In genomic region chr2:34347096-34347495, GRCm38 (mm10) we compare ENCODE assay signal across 17 mouse cellular contexts. TPM values are rescaled to one million over a fixed set of nuclear protein-coding genes. Genes with fewer than 3 reads are reported as not detected.
DNase-seq lines count a peak whose midpoint lies in the region; ATAC-seq lines count a peak whose summit lies in the region.
"Had no signal": no experiment of that assay in that cellular context is flagged by ENCODE, and none has a peak within 500 bp of the region (broad histone marks: within the 10 kb centered on the region; RNA-seq: fewer than 3 reads in every experiment).

No protein-coding gene starts in this region.

- no peaks in the 10 kb centered on the region for H3K9me3 ChIP-seq in forebrain, embryonic 14.5 days (replicated peaks; ENCODE audit: control insufficient read depth, low read length)
- H3K9me3 ChIP-seq in forebrain, embryonic 12.5 days = no peaks in the 10 kb centered on the region
- H3K9me3 ChIP-seq in neural tube, embryonic 13.5 days = no peaks in the 10 kb centered on the region
- no peaks in the 10 kb centered on the region for H3K9me3 ChIP-seq in hindbrain, embryonic 15.5 days
- no peaks in the 10 kb centered on the region for H3K9me3 ChIP-seq in neural tube, embryonic 15.5 days (replicated peaks)
- H3K9me3 ChIP-seq in heart, embryonic 11.5 days (replicated peaks; ENCODE audit: control insufficient read depth, low read length) = no peaks in the 10 kb centered on the region
- H3K9me3 ChIP-seq: embryonic facial prominence, embryonic 12.5 days had no signal

- H3K36me3 ChIP-seq in forebrain, embryonic 14.5 days (ENCODE audit: control insufficient read depth, insufficient read depth, low read length) = no peaks in the 10 kb centered on the region
- H3K36me3 ChIP-seq in forebrain, embryonic 12.5 days (replicated peaks) = no peaks in the 10 kb centered on the region
- no peaks in the 10 kb centered on the region for H3K36me3 ChIP-seq in neural tube, embryonic 13.5 days
- no peaks in the 10 kb centered on the region for H3K36me3 ChIP-seq in hindbrain, embryonic 15.5 days
- no peaks in the 10 kb centered on the region for H3K36me3 ChIP-seq in neural tube, embryonic 15.5 days
- no peaks in the 10 kb centered on the region for H3K36me3 ChIP-seq in heart, embryonic 11.5 days (ENCODE audit: control insufficient read depth, insufficient read depth, low read length)
- H3K36me3 ChIP-seq: embryonic facial prominence, embryonic 12.5 days had no signal

- H3K27me3 ChIP-seq in forebrain, embryonic 14.5 days (replicated peaks; ENCODE audit: control insufficient read depth, insufficient read depth, low read length) = no peaks in the 10 kb centered on the region
- no peaks in the 10 kb centered on the region; the same call in 1 of the 2 replicates for H3K27me3 ChIP-seq in forebrain, embryonic 12.5 days
- no peaks in the 10 kb centered on the region for H3K27me3 ChIP-seq in neural tube, embryonic 13.5 days
- no peaks in the 10 kb centered on the region for H3K27me3 ChIP-seq in hindbrain, embryonic 15.5 days
- no peaks in the 10 kb centered on the region for H3K27me3 ChIP-seq in neural tube, embryonic 15.5 days (replicated peaks)
- H3K27me3 ChIP-seq in heart, embryonic 11.5 days (ENCODE audit: control insufficient read depth, insufficient read depth, low read length) = no peaks in the 10 kb centered on the region
- H3K27me3 ChIP-seq: CH12.LX; embryonic facial prominence, embryonic 12.5 days had no signal

- peak; percentile 15; the same call in 1 of the 2 replicates for ATAC-seq in forebrain, embryonic 14.5 days
- ATAC-seq in forebrain, embryonic 12.5 days (ENCODE audit: low FRiP score) = no peak
- ATAC-seq in neural tube, embryonic 13.5 days (ENCODE audit: low read depth) = no peak
- ATAC-seq in hindbrain, embryonic 15.5 days (ENCODE audit: low FRiP score, low read depth) = no peak; the same call in 1 of the 2 replicates
- ATAC-seq in neural tube, embryonic 15.5 days (ENCODE audit: low FRiP score) = no peak
- no peak for ATAC-seq in heart, embryonic 11.5 days (replicated peaks; ENCODE audit: insufficient number of reproducible peaks, low FRiP score, low TSS enrichment)

- H3K9ac ChIP-seq in forebrain, embryonic 14.5 days (ENCODE audit: low read length) = no peak overlapping the region
- no peak overlapping the region for H3K9ac ChIP-seq in forebrain, embryonic 12.5 days
- H3K9ac ChIP-seq in neural tube, embryonic 13.5 days = no peak overlapping the region
- no peak overlapping the region for H3K9ac ChIP-seq in hindbrain, embryonic 15.5 days
- no peak overlapping the region for H3K9ac ChIP-seq in neural tube, embryonic 15.5 days (replicated peaks)
- H3K9ac ChIP-seq in heart, embryonic 11.5 days (ENCODE audit: low read depth, low read length) = no peak overlapping the region
- H3K9ac ChIP-seq: embryonic facial prominence, embryonic 12.5 days had no signal

- H3K4me1 ChIP-seq in forebrain, embryonic 14.5 days (ENCODE audit: control insufficient read depth, insufficient read depth, low read length) = 0 out of 2 replicates have a peak, but pooled peaks cover 2% of the 10 kb centered on the region
- peaks cover 16% of the 10 kb centered on the region for H3K4me1 ChIP-seq in forebrain, embryonic 12.5 days
- peaks cover 19% of the 10 kb centered on the region for H3K4me1 ChIP-seq in neural tube, embryonic 13.5 days (replicated peaks)
- H3K4me1 ChIP-seq in hindbrain, embryonic 15.5 days (replicated peaks) = peaks cover 10% of the 10 kb centered on the region
- peaks cover 11% of the 10 kb centered on the region; the same call in 1 of the 2 replicates for H3K4me1 ChIP-seq in neural tube, embryonic 15.5 days
- no peaks in the 10 kb centered on the region; the same call in 1 of the 2 replicates for H3K4me1 ChIP-seq in heart, embryonic 11.5 days (ENCODE audit: control insufficient read depth, insufficient read depth, low read length)

- H3K27ac ChIP-seq in forebrain, embryonic 14.5 days (ENCODE audit: low read depth, low read length) = no peak overlapping the region
- no peak overlapping the region for H3K27ac ChIP-seq in forebrain, embryonic 12.5 days
- H3K27ac ChIP-seq in neural tube, embryonic 13.5 days (replicated peaks) = peak overlapping the region; percentile 7; the same call in 1 of the 2 replicates
- peak overlapping the region; percentile 26; the same call in 1 of the 2 replicates for H3K27ac ChIP-seq in hindbrain, embryonic 15.5 days (replicated peaks)
- H3K27ac ChIP-seq in neural tube, embryonic 15.5 days (replicated peaks) = 0 out of 2 replicates have a peak overlapping the region, but pooled peaks have one; percentile 5
- H3K27ac ChIP-seq in heart, embryonic 11.5 days (ENCODE audit: low read depth, low read length) = no peak overlapping the region
- H3K27ac ChIP-seq: embryonic facial prominence, embryonic 12.5 days; stomach, postnatal 0 days had no signal

- H3K4me2 ChIP-seq in forebrain, embryonic 14.5 days (ENCODE audit: low read length) = no peak overlapping the region
- no peak overlapping the region for H3K4me2 ChIP-seq in forebrain, embryonic 12.5 days
- no peak overlapping the region for H3K4me2 ChIP-seq in neural tube, embryonic 13.5 days
- H3K4me2 ChIP-seq in hindbrain, embryonic 15.5 days = peak overlapping the region; percentile 13; the same call in 1 of the 2 replicates
- H3K4me2 ChIP-seq in neural tube, embryonic 15.5 days = no peak overlapping the region
- no peak overlapping the region for H3K4me2 ChIP-seq in heart, embryonic 11.5 days
- H3K4me2 ChIP-seq: embryonic facial prominence, embryonic 12.5 days; liver, embryonic 11.5 days had no signal

- DNase-seq in forebrain, embryonic 14.5 days (ENCODE audit: low spot score) = peak; percentile 50
- DNase-seq in neural tube, embryonic 10.5 days (ENCODE audit: extremely low spot score, low spot score) = no peak
- DNase-seq in cerebellum, postnatal 36 days = no peak
- DNase-seq: cerebellum, adult 8-10 months; kidney, adult 11 months; lung, adult 18-20 months; lung, postnatal 36 days; right cerebral cortex, postnatal 25 days had no signal

- no peak overlapping the region for H3K4me3 ChIP-seq in forebrain, embryonic 14.5 days (ENCODE audit: low read depth, low read length)
- H3K4me3 ChIP-seq in forebrain, embryonic 12.5 days (replicated peaks) = no peak overlapping the region
- H3K4me3 ChIP-seq in neural tube, embryonic 13.5 days = no peak overlapping the region
- no peak overlapping the region for H3K4me3 ChIP-seq in hindbrain, embryonic 15.5 days
- H3K4me3 ChIP-seq in neural tube, embryonic 15.5 days (replicated peaks) = no peak overlapping the region
- H3K4me3 ChIP-seq in heart, embryonic 11.5 days (ENCODE audit: low read depth, low read length) = no peak overlapping the region
- H3K4me3 ChIP-seq: embryonic facial prominence, embryonic 12.5 days had no signal

- WGBS in forebrain, embryonic 14.5 days = 50% methylated on average over 6 of the region's 6 CpGs
- 57% methylated on average over 6 of the region's 6 CpGs for WGBS in forebrain, embryonic 12.5 days
- WGBS in neural tube, embryonic 13.5 days = 38% methylated on average over 6 of the region's 6 CpGs
- WGBS in hindbrain, embryonic 15.5 days = 38% methylated on average over 6 of the region's 6 CpGs
- 38% methylated on average over 6 of the region's 6 CpGs for WGBS in neural tube, embryonic 15.5 days
- 77% methylated on average over 6 of the region's 6 CpGs for WGBS in heart, embryonic 11.5 days (ENCODE audit: insufficient replicate concordance)

RNA-seq across cellular contexts. Expression of gene Pbx3, which starts 25.8 kb away (rescaled TPM):
- 60.3 and 61.9 TPM in 2 replicates for polyA plus RNA-seq in forebrain, embryonic 14.5 days (2014; fragmentation: Nextera tagmentation; extraction: Ambion mirVana)
- 59.1 and 61.0 TPM in 2 replicates for polyA plus RNA-seq in forebrain, embryonic 12.5 days (2016; fragmentation: Nextera tagmentation; extraction: Ambion mirVana)
- 109 and 120 TPM in 2 replicates for polyA plus RNA-seq in neural tube, embryonic 13.5 days (2015; fragmentation: Nextera tagmentation; extraction: Ambion mirVana)
- polyA plus RNA-seq in hindbrain, embryonic 15.5 days (2015; fragmentation: Nextera tagmentation; extraction: Ambion mirVana) = 118 and 130 TPM in 2 replicates
- 88.1 and 118 TPM in 2 replicates for polyA plus RNA-seq in neural tube, embryonic 15.5 days (2015; fragmentation: Nextera tagmentation; extraction: Ambion mirVana)
- polyA plus RNA-seq in heart, embryonic 11.5 days (2014; fragmentation: Nextera tagmentation; extraction: Ambion mirVana) = 29.1 and 30.6 TPM in 2 replicates

RNA-seq across cellular contexts. Expression of gene Mapkap1, which starts 59.5 kb away (rescaled TPM):
- 105 and 107 TPM in 2 replicates for polyA plus RNA-seq in forebrain, embryonic 14.5 days (2014; fragmentation: Nextera tagmentation; extraction: Ambion mirVana)
- polyA plus RNA-seq in forebrain, embryonic 12.5 days (2016; fragmentation: Nextera tagmentation; extraction: Ambion mirVana) = 109 and 110 TPM in 2 replicates
- 89.6 and 98.5 TPM in 2 replicates for polyA plus RNA-seq in neural tube, embryonic 13.5 days (2015; fragmentation: Nextera tagmentation; extraction: Ambion mirVana)
- 98.3 and 98.6 TPM in 2 replicates for polyA plus RNA-seq in hindbrain, embryonic 15.5 days (2015; fragmentation: Nextera tagmentation; extraction: Ambion mirVana)
- 87.4 and 94.3 TPM in 2 replicates for polyA plus RNA-seq in neural tube, embryonic 15.5 days (2015; fragmentation: Nextera tagmentation; extraction: Ambion mirVana)
- 61.7 and 70.3 TPM in 2 replicates for polyA plus RNA-seq in heart, embryonic 11.5 days (2014; fragmentation: Nextera tagmentation; extraction: Ambion mirVana)

Comparison
In these comparisons a context has a peak if more than half of its experiments do, and no peak if none do; other contexts are left out.
1. H3K27ac ChIP-seq: peak in neural tube, embryonic 13.5 days (single experiment), hindbrain, embryonic 15.5 days (single experiment) and neural tube, embryonic 15.5 days (single experiment); none in forebrain, embryonic 14.5 days (single experiment), forebrain, embryonic 12.5 days (single experiment) and heart, embryonic 11.5 days (single experiment).